Mouse (Mus musculus) neutrophil, adult 5-6 weeks (primary cell): ENCODE data around the gene Elac2. TPM values are rescaled to one million over a fixed set of nuclear protein-coding genes. Genes with fewer than 3 reads are reported as not detected.
A peak's percentile ranks its signal among the peaks of the same experiment; 100 is the strongest.

Experiments
- ATAC-seq: fragments of 151-379, 151-347 bp; 2 replicates; pipeline ENCODE4 v1.8.0; 2017; ENCODE audit warnings: mild to moderate bottlenecking, moderate TSS enrichment; ENCODE audit not compliant: insufficient number of reproducible peaks, poor library complexity, low FRiP score, severe bottlenecking; ENCODE audit errors: extremely low read depth
- total RNA-seq: library from RNA; stranded (forward); fragments of 200-1000 nt; gene quantifications from 2 replicates; pipeline ENCODE4 v1.2.3, GENCODE M21; 2017

Elac2 gene
- 18.2 and 19.9 TPM in 2 replicates for total RNA-seq

DNA sequence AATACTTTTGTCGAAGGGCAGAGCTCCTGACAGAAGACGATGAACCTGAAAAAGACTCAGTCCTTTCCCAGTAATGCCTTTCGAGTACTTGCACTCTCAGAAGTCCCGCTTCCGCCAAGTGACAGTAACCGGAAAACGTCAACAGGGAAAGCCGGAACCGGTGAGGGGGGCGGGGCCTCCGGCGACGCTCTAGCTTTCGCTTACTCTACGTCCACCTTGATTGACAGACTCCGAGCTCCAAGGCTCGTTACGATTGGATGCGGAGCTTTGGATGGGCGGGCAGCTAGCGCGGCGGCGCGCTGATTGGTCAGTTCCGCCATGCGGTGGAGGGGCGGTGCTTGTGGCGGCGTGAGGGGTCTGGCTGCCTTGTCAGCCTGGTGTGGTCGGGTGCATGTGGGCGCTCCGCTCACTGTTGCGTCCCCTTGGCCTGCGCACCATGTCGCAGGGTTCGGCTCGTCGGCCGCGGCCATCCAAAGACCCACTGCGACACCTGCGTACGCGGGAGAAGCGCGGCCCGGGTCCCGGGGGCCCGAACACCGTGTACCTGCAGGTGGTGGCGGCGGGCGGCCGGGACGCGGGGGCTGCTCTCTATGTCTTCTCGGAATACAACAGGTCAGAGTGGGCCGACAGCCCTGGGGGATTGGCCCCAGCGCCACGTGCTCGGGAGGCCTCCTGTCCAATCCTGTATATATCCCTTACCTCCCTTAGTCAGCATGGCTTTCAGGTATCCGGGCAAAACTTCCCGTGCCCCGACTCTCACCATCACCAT is at the start of gene Elac2:
Gene Elac2, plus strand, starts transcription at position 319 of the 769 bp plus-strand sequence.
- ATAC-seq, result peak; percentile 99

DNA sequence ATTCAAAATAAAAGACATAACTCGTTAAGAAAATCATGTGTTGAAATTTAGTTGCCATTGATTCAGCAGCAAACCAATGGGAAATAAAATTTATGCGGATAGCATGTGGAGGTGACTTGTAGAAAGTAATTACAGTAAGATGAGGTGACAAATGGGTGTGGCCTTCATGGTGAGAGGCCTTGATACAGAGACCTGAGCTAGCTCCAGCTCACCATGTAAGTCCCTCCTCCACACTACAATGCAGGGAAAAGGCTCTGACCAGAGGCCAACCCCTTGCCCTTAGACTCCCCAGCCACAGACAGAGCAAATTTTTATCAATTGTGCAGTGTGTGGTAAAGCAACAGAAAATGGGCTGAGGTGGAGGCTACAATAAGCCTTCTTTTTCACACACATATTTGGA is 49.7 kb upstream of the Elac2 start:
- ATAC-seq, result no peak

DNA sequence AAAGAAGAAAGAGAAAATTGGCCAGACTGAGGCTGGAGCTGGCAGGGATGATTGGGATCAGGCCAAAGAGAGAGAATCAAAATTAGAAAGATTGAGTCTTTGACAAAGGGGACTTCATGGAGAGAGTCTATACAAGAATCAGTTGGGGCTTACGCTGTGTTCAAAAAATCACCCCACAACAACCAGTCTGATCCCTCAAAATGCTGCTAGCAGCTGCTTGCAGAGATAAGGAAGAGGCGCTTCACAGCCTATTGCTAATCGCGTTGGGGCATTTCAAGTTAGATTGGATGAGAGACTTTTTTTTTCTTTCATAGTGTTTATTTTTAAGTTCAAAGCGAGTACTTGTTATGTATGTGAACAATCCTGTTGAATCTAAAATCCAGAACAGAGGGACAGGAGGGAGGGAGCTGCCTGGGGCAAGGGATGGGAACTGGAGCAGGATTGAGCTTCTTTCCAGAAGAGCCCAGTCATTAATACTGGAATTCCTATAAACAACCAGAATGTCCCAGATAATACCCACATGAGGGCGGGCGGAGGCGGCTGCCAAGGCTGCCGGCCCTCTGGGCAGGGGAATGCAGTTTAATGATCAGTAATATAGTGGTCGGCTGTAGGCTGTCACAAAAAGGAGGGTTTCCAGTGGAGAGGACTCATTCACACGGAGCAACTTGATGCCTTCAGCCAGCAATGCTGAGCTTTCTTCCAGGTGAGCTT is 47.6 kb upstream of the Elac2 start:
- ATAC-seq, result no peak

DNA sequence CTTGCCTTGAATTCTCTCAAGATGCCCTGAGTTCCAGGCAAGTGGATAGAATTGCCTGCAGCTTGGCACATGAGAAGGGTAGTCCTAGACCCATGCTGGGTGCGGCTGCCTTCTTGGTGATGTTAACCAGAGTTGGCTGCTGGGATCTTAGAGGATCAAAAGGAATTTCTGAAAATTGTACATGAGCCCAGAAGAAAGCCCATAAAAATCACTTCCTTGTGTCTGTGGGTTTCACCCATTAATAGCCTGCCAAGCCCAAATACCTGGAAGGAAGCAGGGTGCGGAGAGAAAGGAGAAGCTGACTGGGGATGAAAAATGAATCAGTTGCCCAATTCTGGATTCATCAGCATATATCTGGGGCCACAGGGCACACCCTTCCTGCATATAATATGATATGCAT is 41.6 kb upstream of the Elac2 start:
- no peak for ATAC-seq

DNA sequence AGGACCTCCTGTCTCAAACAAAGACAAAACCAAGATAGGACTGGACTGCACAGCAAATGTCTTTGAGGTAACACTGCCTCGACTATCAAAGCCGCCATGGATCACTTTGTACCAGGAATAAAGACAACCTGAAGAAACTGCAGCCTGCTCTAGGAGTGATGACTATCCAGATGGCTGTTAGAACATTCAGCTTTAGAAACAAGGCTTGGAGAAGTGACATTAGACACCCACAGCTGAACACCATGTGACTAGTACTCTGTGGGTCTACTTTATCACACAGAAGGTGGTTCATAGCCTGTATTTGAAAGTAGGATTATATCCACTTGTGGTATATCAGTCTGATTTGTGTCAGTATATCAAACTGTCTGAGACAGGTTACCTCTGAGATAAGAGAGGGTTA is 37.6 kb upstream of the Elac2 start:
- no peak for ATAC-seq

DNA sequence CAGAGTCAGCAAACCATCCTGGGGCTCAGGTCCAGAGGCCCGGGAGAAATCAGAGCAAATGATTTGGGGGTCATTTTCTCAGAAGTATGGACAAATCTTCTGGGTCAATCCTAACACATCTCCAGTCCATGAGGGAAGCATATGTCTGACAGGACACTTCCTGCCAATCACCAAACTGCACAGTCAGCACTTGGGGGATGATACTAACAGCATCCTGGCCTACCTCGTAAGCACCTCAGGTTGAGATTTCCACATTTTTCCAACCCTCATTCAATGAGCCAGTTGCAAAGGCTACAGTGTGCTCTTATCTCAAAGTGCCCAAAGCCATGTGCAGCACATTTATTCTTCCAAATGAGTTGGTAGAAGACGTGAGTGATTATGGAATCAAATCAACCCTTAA is 29.1 kb upstream of the Elac2 start:
- ATAC-seq, result no peak

DNA sequence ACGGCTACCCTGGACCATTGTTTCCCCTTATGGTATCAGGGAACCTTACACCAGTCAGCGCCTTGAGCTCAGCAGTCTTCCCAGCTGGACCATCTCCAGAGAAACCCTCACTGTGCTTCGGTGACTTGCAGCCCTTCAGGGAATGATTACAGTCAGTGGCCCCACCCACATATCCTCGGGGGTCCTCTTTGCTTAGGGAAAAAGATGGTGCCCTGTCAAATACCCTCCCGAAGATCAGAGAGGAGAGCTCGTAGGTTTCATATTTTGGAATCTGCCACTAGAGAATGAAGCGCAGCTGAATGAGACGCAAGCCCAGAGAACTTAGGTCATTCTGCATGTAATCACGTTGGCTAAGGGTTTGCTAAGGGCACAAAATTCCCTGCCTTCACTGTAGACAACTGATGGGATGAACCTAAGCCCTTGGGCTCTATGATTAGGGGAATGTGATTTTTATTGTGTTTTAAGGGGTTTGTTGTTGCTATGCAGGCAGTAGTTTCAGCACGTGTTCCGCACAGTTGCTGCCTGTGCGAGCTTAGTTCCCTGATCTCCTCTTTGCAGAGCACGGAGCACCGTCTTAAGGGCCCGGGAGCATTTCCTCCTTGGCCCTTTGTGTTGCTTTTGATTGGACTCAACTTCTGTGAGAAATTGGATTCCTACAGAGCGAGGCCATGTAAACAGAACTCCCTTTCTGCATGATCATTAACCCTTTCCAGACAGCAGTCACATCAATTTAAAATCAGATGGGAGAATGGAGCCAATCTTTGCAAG is 21.7 kb upstream of the Elac2 start:
- no peak for ATAC-seq

DNA sequence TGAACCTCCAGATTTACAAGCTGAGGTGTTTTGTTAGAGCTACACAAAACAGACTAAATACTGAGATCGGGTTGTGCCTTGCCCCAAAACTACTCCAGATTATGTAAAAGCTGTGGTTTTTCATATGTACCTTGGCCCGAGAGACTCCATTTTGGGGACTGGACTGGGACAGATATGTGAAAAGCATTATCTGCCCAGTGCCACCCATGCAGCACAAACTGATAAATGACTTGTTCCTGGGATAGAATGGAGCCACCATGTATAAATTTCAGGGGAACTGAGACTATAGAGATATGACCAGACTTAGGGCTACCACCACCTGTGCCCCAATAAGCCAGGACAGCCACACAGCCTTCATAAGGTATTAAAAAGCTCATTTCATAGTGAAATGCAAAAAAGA is 16.2 kb upstream of the Elac2 start:
- no peak for ATAC-seq

DNA sequence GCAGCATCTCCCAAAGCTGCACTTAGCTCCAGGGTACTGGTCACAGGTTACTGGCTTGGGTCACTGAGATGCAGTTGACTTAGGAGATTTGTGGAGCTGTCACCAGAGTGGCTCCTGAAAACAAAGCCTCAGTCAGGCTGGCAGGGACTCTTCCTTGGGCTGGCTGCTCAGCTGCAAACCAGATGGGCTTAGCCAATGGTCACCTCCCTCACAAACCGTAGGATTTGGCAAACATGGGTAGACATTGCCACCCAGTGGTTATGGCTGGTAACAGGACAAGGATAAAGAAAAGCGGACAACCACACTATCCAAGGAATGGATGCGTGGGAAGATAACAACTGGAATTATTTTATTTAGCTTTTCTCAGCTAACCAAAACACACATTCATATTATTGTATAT is 10.3 kb upstream of the Elac2 start:
- ATAC-seq, result no peak

DNA sequence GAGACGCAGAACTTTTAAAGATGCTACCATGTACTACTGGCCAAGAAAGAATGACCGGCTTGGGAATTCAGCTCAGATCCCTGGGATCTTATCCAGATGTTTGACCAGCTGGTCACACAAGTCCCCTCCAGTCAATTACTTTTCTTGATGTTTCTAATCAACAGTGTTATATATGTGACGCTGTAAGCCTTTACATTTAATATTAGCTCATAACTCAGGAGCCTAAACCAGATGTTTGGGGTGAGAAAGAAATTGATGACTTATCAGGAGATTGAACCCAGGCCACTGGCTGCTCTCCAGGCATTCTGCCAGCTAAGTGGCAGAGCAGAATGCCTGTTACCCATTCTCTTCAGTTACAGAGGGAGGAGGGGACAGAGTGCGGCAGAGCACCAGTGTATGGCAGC is 9.9 kb upstream of the Elac2 start:
- ATAC-seq, result no peak

DNA sequence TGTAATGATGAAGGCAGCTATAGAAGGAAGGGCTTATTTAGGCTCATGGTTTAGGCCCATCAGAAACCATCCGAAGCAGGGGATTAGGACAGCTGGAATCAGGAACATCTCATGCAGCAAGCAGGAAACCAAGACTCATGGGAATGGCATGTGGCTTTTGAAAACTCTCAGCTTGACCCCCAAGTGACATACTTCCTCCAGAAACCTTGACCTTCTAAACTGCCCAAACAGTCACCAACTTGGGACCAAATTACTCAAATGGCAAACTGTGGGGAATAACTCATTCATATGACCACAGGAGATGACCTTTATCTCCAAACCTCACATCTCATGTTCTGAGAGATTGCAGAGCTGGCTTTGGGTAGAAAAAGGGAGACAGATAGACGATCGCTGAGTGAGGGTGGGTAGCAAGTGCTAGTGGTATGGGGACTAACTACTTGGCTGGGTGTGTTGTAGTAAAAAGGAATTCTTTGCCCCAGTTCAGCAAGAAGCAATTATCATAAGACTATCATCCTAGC is 7.3 kb upstream of the Elac2 start:
- no peak for ATAC-seq

DNA sequence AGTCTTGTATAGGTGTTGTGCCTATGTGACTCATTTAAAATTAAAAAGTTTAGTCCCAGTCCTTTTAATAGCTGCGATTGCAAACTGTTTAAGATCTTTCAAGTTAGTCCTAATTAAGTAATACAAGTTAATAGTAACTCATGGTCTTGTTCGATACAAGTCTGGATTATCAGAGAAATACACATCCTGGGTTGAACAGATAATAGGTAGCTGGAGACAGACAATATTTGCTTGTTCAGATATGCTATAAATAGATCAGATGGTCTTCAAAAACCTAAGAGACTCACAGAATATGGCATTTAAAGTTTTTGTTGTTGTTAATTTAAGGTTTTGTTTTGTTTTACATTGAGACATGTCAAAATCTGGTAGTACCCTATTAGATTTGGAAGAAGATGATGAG is 6.4 kb upstream of the Elac2 start:
- ATAC-seq, result no peak

DNA sequence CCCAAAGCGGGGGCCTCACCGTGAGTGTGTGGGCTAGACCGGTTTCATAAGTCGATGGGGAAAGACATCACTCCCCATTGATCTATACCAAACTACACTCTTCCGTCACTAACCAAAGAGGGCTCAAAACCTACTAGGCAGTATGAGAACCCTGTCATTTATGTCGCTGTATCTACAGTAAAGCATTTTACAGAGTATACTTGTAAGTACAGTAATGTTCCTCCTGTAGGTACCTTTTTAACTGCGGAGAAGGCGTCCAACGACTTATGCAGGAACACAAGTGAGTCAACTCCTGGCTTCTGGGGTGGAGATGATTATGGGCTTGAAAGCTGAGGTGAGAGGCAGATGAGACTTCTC is 629 bp downstream of the Elac2 start:
- no peak for ATAC-seq

DNA sequence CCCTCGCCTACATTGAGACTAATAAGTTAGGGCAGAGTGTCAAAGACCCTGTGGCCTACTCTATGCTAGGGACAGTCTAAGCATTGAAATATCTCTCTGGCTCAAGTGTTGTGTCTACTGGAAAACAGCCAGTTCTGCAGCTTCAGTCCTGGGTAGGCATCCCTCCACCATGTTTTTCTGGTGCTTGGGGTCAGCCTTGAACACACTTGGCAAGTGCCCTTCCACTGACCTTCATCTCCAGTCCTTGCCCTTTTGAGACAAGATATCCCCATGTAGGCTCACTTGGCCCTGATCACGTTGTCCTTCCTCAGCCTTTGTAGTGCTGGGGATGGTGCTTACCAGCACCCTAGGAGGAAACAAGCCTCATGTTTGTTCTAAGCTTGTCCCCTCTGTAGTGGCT is 9.7 kb downstream of the Elac2 start:
- no peak for ATAC-seq

DNA sequence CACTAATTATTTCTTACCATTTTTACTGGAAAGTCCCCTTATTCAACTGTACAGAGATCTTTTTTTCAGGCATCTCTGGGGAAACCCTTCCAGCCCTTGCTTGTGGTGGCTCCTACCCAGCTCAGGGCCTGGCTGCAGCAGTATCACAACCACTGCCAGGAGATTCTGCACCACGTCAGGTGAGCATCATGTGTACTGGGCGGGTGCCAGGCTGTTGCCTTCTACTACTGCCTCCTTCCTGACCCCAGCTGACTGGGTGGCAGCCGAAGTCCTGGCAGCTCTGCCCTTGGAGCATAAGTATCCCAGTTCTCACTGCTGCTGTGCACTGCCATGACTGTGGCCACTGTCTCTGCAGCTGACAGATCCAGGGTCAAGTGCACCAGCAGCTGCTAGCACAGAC is 19.6 kb downstream of the Elac2 start:
- no peak for ATAC-seq

DNA sequence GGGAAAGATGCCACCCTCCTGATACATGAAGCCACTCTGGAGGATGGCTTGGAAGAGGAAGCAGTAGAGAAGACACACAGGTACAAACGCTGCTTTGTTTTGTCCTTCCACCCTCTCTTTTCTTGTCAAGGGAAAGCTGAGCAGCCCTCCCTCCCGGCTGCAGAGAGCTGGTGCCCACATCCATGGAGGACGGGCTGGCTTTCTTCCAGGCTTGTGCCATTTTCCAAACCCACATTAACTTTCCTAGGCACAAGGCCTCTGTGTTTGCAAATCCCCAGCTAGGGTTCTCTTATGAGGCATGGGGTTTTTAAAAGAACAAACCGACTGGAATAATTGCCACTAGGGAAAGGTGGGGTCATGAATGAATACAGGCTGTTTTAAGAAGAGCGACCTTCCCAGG is 20.8 kb downstream of the Elac2 start:
- ATAC-seq, result no peak

DNA sequence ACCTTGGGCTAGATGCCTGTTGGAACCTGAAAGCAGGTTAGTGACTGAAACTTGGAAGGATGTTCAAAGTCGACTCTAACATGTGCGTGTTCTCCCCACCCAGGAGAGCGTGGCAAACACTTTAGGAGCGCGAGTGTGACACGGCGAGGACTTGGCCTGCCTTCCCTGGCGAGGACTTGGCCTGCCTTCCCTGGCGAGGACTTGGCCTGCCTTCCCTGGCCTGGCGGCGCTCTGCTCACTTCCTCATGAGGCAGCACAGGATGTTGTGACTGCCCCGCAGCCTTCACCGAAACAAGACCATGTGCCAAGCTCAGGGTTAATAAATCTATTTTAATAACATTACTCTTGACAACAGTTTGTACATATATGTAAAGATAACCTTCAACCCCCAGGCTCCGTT is 22.9 kb downstream of the Elac2 start:
- ATAC-seq, result no peak

DNA sequence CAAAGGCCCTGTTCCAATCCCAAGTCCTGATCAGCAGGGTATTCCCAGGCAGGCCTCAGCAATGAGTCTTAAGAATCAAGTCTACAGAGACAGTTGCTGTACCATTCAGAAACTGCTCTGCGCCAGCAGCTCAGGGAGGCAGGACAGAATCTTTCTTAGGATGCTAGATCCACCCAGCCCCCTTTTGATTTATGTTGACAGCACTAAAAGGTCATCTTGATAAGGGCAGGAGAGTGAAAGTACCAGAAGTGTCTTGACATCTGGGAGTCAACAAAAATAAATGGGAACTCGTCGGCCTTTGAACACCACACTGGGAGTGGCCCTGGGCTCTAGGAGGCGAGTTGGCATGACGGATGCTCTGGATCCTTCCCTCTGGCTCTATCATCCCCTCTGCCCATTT is 24.8 kb downstream of the Elac2 start:
- no peak for ATAC-seq

DNA sequence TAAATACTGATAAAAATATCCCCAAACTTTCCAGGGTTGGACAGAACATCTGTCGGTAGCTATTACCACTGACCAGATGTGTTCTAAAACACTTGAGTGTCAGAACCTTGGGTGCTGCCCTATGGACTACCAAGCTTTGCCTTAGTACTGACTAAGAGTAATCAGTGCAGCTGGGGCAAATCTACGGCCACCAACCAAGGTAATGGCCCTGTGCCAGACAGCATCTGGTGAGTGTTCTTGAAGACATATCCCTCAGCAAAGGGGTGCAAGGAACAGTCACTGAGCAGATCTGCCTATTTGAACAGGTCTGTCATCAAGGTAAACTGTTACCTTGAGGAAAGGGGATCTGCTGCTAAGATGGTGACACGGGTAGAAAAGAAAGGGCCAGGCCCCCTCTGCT is 26.0 kb downstream of the Elac2 start:
- ATAC-seq, result no peak

DNA sequence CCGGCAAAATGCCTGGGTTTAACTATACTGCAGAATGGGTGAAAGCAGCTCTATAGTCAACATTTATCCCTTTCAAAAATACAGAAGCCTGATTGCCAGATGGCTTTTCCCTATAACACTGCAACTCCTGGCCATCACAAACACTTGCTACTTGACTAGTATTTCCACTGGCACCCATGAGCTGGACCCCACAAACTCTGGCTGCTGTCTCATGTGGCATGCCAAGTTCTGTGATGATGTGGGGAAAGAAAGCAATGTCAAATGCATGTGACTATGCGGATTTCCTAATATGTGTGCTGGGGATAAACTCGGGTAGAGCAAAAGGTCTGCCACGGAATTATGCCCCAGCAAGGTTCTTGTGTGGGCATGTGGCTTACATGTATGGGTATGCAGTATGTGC is 27.2 kb downstream of the Elac2 start:
- ATAC-seq, result no peak
